In genomic region chr2:113654583-113654982, GRCm38 (mm10) we compare ENCODE assay signal across 10 mouse cellular contexts.
DNase-seq lines count a peak whose midpoint lies in the region; ATAC-seq lines count a peak whose summit lies in the region.
"Had no signal": no experiment of that assay in that cellular context is flagged by ENCODE, and none has a peak within 500 bp of the region (broad histone marks: within the 10 kb centered on the region; RNA-seq: fewer than 3 reads in every experiment).

No protein-coding gene starts in this region.

- no peak overlapping the region for H3K9ac ChIP-seq in kidney, embryonic 14.5 days (ENCODE audit: low read depth, low read length)
- no peak overlapping the region for H3K9ac ChIP-seq in lung, embryonic 16.5 days (ENCODE audit: low read length)

- no peaks in the 10 kb centered on the region for H3K9me3 ChIP-seq in kidney, embryonic 14.5 days (ENCODE audit: control insufficient read depth, low read length)
- no peaks in the 10 kb centered on the region for H3K9me3 ChIP-seq in lung, embryonic 16.5 days (ENCODE audit: control insufficient read depth, low read length)

- H3K27me3 ChIP-seq in kidney, embryonic 14.5 days (ENCODE audit: control insufficient read depth, insufficient read depth, low read length): no peaks in the 10 kb centered on the region
- no peaks in the 10 kb centered on the region for H3K27me3 ChIP-seq in lung, embryonic 16.5 days (ENCODE audit: control insufficient read depth, insufficient read depth, low read depth, low read length)

- peak; percentile 18 for DNase-seq in kidney, postnatal 10 days
- peak; percentile 15 to 73 for DNase-seq in adrenal gland, adult (ENCODE audit: inconsistent age in 2 of 2, low spot score in 1 of 2)
- peak; percentile 70 for DNase-seq in cerebellum, adult 9-11 months
- no peak for DNase-seq in urinary bladder, postnatal 4 days (ENCODE audit: low spot score in 2 of 2)
- DNase-seq in spleen, postnatal 10 days (ENCODE audit: low spot score in 2 of 2): no peak
- DNase-seq: thymus, postnatal 14 days had no signal

- H3K4me1 ChIP-seq in kidney, embryonic 14.5 days (ENCODE audit: control insufficient read depth, insufficient read depth, low read length): peaks cover 5% of the 10 kb centered on the region; the same call in 1 of the 2 replicates
- peaks cover 11% of the 10 kb centered on the region for H3K4me1 ChIP-seq in lung, embryonic 16.5 days (replicated peaks; ENCODE audit: control insufficient read depth, insufficient read depth, low read length)

- no peak overlapping the region for H3K4me2 ChIP-seq in kidney, embryonic 14.5 days (replicated peaks; ENCODE audit: low read depth, low read length)
- peak overlapping the region; percentile 18 for H3K4me2 ChIP-seq in lung, embryonic 16.5 days (ENCODE audit: low read depth, low read length)

- WGBS in kidney, embryonic 14.5 days: 29% methylated on average over 6 of the region's 6 CpGs
- WGBS in lung, embryonic 16.5 days: 21% methylated on average over 6 of the region's 6 CpGs

- ATAC-seq in kidney, embryonic 14.5 days (ENCODE audit: low FRiP score, low TSS enrichment): no peak; the same call in 1 of the 2 replicates
- peak; percentile 90 for ATAC-seq in lung, embryonic 16.5 days (ENCODE audit: low read depth)
- ATAC-seq in monocyte, adult 5-6 weeks (replicated peaks; ENCODE audit: insufficient number of reproducible peaks, low FRiP score, low TSS enrichment, poor library complexity, severe bottlenecking): no peak

- H3K4me3 ChIP-seq in kidney, embryonic 14.5 days (ENCODE audit: low read length): no peak overlapping the region
- no peak overlapping the region for H3K4me3 ChIP-seq in lung, embryonic 16.5 days (ENCODE audit: low read length)

- H3K27ac ChIP-seq in kidney, embryonic 14.5 days (ENCODE audit: low read depth, low read length): no peak overlapping the region
- no peak overlapping the region for H3K27ac ChIP-seq in lung, embryonic 16.5 days (ENCODE audit: low read length)
- H3K27ac ChIP-seq: kidney, postnatal 0 days had no signal

- H3K36me3 ChIP-seq in kidney, embryonic 14.5 days (ENCODE audit: control insufficient read depth, insufficient read depth, low read length): no peaks in the 10 kb centered on the region
- no peaks in the 10 kb centered on the region for H3K36me3 ChIP-seq in lung, embryonic 16.5 days (ENCODE audit: control insufficient read depth, insufficient read depth, low read length)

Comparison
In these comparisons a context has a peak if more than half of its experiments do, and no peak if none do; other contexts are left out.
1. DNase-seq: peak in kidney, postnatal 10 days (single experiment), adrenal gland, adult (2 of 2) and cerebellum, adult 9-11 months (single experiment); none in urinary bladder, postnatal 4 days (0 of 2) and spleen, postnatal 10 days (0 of 2).